Mouse (Mus musculus): ENCODE results near the gene Shisa9.

- TF ChIP-seq USF1 (IDR thresholded peaks at IDR 0.05; ENCODE audit: low read depth, low read length) (no peak), EP300 (IDR thresholded peaks at IDR 0.05; ENCODE audit: low read length) (no peak), ZNF384 (IDR thresholded peaks at IDR 0.05; ENCODE audit: low read depth, low read length) (no peak), POLR2A (IDR thresholded peaks at IDR 0.05; ENCODE audit: low read depth, low read length) (no peak), MAZ (IDR thresholded peaks at IDR 0.05; ENCODE audit: low read depth, low read length) (no peak), CTCF (conservative IDR thresholded peaks at IDR 0.05 in 1 of 2, IDR thresholded peaks at IDR 0.05 in 1 of 2; ENCODE audit: low read depth in 2 of 2, low read length in 2 of 2) (no peak)
Measured at GRCm38 (mm10) chr16:12307318-12307965, 323.5 kb downstream of the Shisa9 start.
